Mouse (Mus musculus) lung, adult 2 months (tissue): ENCODE data around the gene Erich3.

Experiments used
- CTCF ChIP-seq: fragments of 200-500 bp; IDR thresholded peaks from 2 replicates; pipeline ENCODE4 v1.5.1; 2011; ENCODE audit warnings: mild to moderate bottlenecking, low read length, control low read depth; ENCODE audit not compliant: insufficient read depth
- POLR2A ChIP-seq: fragments of 200-500 bp; IDR thresholded peaks from 2 replicates; pipeline ENCODE4 v1.6.1; 2011; ENCODE audit warnings: low read depth, mild to moderate bottlenecking, control low read depth, low read length, borderline replicate concordance; ENCODE audit errors: extremely low read depth

- no peak for TF ChIP-seq CTCF
- no peak for TF ChIP-seq POLR2A
Measured at GRCm38 (mm10) chr3:154633091-154633490, 30.6 kb upstream of the Erich3 start.
